Mouse (Mus musculus) yolk sac, embryonic 10.5 days (tissue): ENCODE results near the gene Myo5a.

ENCODE experiments used
- DNase-seq: peaks from one replicate; pipeline ENCODE4 v3.0.0-alpha.2; 2017; ENCODE audit warnings: low spot score

Myo5a gene

GRCm38 (mm10) chr9:75070457-75071028 lies at the start of gene Myo5a:
Gene Myo5a, plus strand, starts transcription at chr9:75071015.
- DNase-seq, result no peak

GRCm38 (mm10) chr9:75022546-75022945 lies 48.3 kb upstream of the Myo5a start:
- DNase-seq, result no peak

GRCm38 (mm10) chr9:75023150-75023894 lies 47.5 kb upstream of the Myo5a start:
- peak; percentile 70 for DNase-seq

- peak; percentile 85 for DNase-seq
Measured at GRCm38 (mm10) chr9:75024089-75024488, 46.7 kb upstream of the Myo5a start.

GRCm38 (mm10) chr9:75025689-75026088 lies 45.1 kb upstream of the Myo5a start:
- no peak for DNase-seq

- no peak for DNase-seq
Measured at GRCm38 (mm10) chr9:75032408-75032807, 38.4 kb upstream of the Myo5a start.

- DNase-seq, result no peak
Measured at GRCm38 (mm10) chr9:75033141-75033540, 37.7 kb upstream of the Myo5a start.

- no peak for DNase-seq
Measured at GRCm38 (mm10) chr9:75034691-75035090, 36.1 kb upstream of the Myo5a start.

GRCm38 (mm10) chr9:75035944-75036343 lies 34.9 kb upstream of the Myo5a start:
- no peak for DNase-seq

- DNase-seq, result peak; percentile 90
Measured at GRCm38 (mm10) chr9:75037451-75038356, 33.1 kb upstream of the Myo5a start, which contains the start of gene Arpp19. Gene Arpp19, plus strand, starts transcription at chr9:75037614.

GRCm38 (mm10) chr9:75038357-75038688 lies 32.5 kb upstream of the Myo5a start:
- DNase-seq, result no peak

GRCm38 (mm10) chr9:75040566-75040965 lies 30.2 kb upstream of the Myo5a start:
- DNase-seq, result no peak

- DNase-seq, result no peak
Measured at GRCm38 (mm10) chr9:75041840-75042525, 28.8 kb upstream of the Myo5a start.

- DNase-seq, result no peak
Measured at GRCm38 (mm10) chr9:75043191-75043590, 27.6 kb upstream of the Myo5a start.

- DNase-seq, result no peak
Measured at GRCm38 (mm10) chr9:75047079-75047478, 23.7 kb upstream of the Myo5a start.

- no peak for DNase-seq
Measured at GRCm38 (mm10) chr9:75049100-75049499, 21.7 kb upstream of the Myo5a start.

GRCm38 (mm10) chr9:75050003-75050402 lies 20.8 kb upstream of the Myo5a start:
- DNase-seq, result peak; percentile 45

GRCm38 (mm10) chr9:75051841-75052240 lies 19.0 kb upstream of the Myo5a start:
- DNase-seq, result no peak

GRCm38 (mm10) chr9:75055046-75055445 lies 15.8 kb upstream of the Myo5a start:
- DNase-seq, result no peak

- no peak for DNase-seq
Measured at GRCm38 (mm10) chr9:75064678-75065331, 6.0 kb upstream of the Myo5a start.

- peak; percentile 83 for DNase-seq
Measured at GRCm38 (mm10) chr9:75071029-75071705, 352 bp downstream of the Myo5a start.
